ENCODE assay signal across 20 mouse cellular contexts in genomic region chr1:171919193-171919592, GRCm38 (mm10). TPM values are rescaled to one million over a fixed set of nuclear protein-coding genes. Genes with fewer than 3 reads are reported as not detected.
DNase-seq lines count a peak whose midpoint lies in the region; ATAC-seq lines count a peak whose summit lies in the region.
"Had no signal": no experiment of that assay in that cellular context is flagged by ENCODE, and none has a peak within 500 bp of the region (broad histone marks: within the 10 kb centered on the region; RNA-seq: fewer than 3 reads in every experiment).

No protein-coding gene starts in this region.

- H3K4me3 ChIP-seq in kidney, embryonic 15.5 days (replicated peaks), result no peak overlapping the region
- H3K4me3 ChIP-seq: heart, embryonic 10.5 days; left cerebral cortex, adult 2 months; limb, embryonic 12.5 days; liver, embryonic 15.5 days; midbrain, embryonic 12.5 days had no signal

- 54% methylated on average over 5 of the region's 5 CpGs for WGBS in kidney, embryonic 15.5 days

- no peak overlapping the region for H3K4me2 ChIP-seq in kidney, embryonic 15.5 days
- H3K4me2 ChIP-seq: limb, embryonic 12.5 days; liver, embryonic 15.5 days; midbrain, embryonic 12.5 days had no signal

- peak; percentile 69 for ATAC-seq in kidney, embryonic 15.5 days (replicated peaks; ENCODE audit: low FRiP score)
- ATAC-seq: forebrain, embryonic 14.5 days; inflammation-experienced regulatory T-cells, adult 6 months had no signal

- no peak overlapping the region for H3K9ac ChIP-seq in kidney, embryonic 15.5 days
- H3K9ac ChIP-seq: limb, embryonic 12.5 days; liver, embryonic 15.5 days; midbrain, embryonic 12.5 days had no signal

- no peaks in the 10 kb centered on the region for H3K36me3 ChIP-seq in kidney, embryonic 15.5 days
- H3K36me3 ChIP-seq: heart, embryonic 10.5 days; limb, embryonic 12.5 days; liver, embryonic 15.5 days; midbrain, embryonic 12.5 days had no signal

- H3K9me3 ChIP-seq in kidney, embryonic 15.5 days (replicated peaks), result no peaks in the 10 kb centered on the region
- H3K9me3 ChIP-seq: heart, embryonic 10.5 days; limb, embryonic 12.5 days; liver, embryonic 15.5 days; midbrain, embryonic 12.5 days had no signal

- no peaks in the 10 kb centered on the region for H3K27me3 ChIP-seq in kidney, embryonic 15.5 days
- H3K27me3 ChIP-seq: limb, embryonic 12.5 days; liver, embryonic 15.5 days; midbrain, embryonic 12.5 days had no signal

- no peaks in the 10 kb centered on the region for H3K4me1 ChIP-seq in kidney, embryonic 15.5 days
- H3K4me1 ChIP-seq: heart, embryonic 10.5 days; limb, embryonic 12.5 days; liver, embryonic 15.5 days; midbrain, embryonic 12.5 days had no signal

- no peak for DNase-seq in kidney, postnatal 36 days
- DNase-seq in CD4-positive, CD25-positive, alpha-beta regulatory T cell, adult 2 months (ENCODE audit: low read depth, low spot score), result peak; percentile 55
- DNase-seq in spleen, adult 18-20 months, result peak; percentile 34 to 38
- DNase-seq in thymus, postnatal 14 days, result peak; percentile 92
- no peak for DNase-seq in right cerebral cortex, adult 18-20 months
- no peak for DNase-seq in frontal cortex, postnatal 14 days (ENCODE audit: low spot score in 2 of 2)
- no peak for DNase-seq in frontal cortex, postnatal 36 days (ENCODE audit: low spot score in 2 of 2)
- DNase-seq: adrenal gland, postnatal 14 days; cerebellum, postnatal 14 days; gastrocnemius, postnatal 10 days; heart, postnatal 4 days had no signal

- no peak overlapping the region for H3K27ac ChIP-seq in kidney, embryonic 15.5 days
- H3K27ac ChIP-seq: heart, embryonic 10.5 days; left cerebral cortex, adult 2 months; limb, embryonic 12.5 days; liver, embryonic 15.5 days; macrophage; midbrain, embryonic 12.5 days had no signal

RNA-seq across cellular contexts. Expression of gene Slamf6, which starts 1.9 kb away (rescaled TPM):
- polyA plus RNA-seq in kidney, embryonic 15.5 days (2015; fragmentation: Nextera tagmentation; extraction: Ambion mirVana), result 0.09 and 0.29 TPM in 2 replicates
- polyA plus RNA-seq: forebrain, embryonic 14.5 days; limb, embryonic 12.5 days; midbrain, embryonic 12.5 days had no signal

RNA-seq across cellular contexts. Expression of gene Gm10521, which starts 23.7 kb away (rescaled TPM):
- not detected in 2 replicates for polyA plus RNA-seq in kidney, embryonic 15.5 days (2015; fragmentation: Nextera tagmentation; extraction: Ambion mirVana)
- polyA plus RNA-seq: forebrain, embryonic 14.5 days; heart, embryonic 10.5 days; limb, embryonic 12.5 days; liver, embryonic 15.5 days had no signal

Comparison
In these comparisons a context has a peak if more than half of its experiments do, and no peak if none do; other contexts are left out.
1. DNase-seq: peak in CD4-positive, CD25-positive, alpha-beta regulatory T cell, adult 2 months (single experiment), spleen, adult 18-20 months (2 of 2) and thymus, postnatal 14 days (single experiment); none in kidney, postnatal 36 days (0 of 2), right cerebral cortex, adult 18-20 months (single experiment), frontal cortex, postnatal 14 days (0 of 2) and frontal cortex, postnatal 36 days (0 of 2).